Mouse (Mus musculus): ENCODE data around the gene Cul4a.

DNA sequence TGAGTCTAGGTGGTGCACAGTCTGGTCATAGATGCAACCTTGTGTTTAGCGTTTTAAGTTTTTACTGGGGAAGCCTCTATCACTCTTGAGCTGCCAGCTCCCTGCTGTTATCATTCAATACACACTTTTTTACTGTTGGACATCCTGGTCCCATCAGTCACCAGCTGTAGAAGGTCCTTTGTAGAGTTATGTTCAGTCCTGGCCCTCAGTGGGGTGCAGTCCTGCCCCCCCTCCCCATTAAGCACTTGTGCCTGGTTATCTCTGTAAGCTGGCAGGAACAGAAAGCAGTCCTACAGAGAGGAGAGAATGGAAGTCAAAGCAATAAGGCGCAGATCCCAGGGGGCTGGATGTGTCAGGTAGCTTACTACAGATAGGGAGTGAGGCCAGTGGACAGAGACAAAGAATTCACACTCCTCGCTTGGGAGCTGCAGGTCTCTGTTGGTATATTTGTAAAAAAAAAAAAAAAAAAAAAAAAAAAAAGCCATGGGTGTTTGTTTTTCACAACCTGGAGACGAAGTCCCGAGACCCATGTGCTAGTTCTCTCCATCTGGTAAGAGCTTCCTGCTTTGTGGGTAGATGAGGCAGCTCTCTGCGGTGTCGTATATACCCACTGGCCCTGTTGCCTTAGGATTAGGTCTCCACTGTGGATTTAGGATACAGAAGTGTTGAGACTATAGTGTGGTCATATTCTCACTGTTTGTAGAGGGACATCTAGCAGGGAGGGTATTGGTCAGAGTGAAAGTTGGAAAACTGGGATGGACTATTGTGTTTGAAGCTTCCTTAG is 15.7 kb downstream of the Cul4a start:
- TF ChIP-seq MAX (IDR thresholded peaks at IDR 0.05; ENCODE audit: low read depth) (no peak), REST (IDR thresholded peaks at IDR 0.05; ENCODE audit: insufficient read depth, insufficient read length) (no peak)
